ENCODE assay signal across 9 mouse cellular contexts in the genomic region with DNA sequence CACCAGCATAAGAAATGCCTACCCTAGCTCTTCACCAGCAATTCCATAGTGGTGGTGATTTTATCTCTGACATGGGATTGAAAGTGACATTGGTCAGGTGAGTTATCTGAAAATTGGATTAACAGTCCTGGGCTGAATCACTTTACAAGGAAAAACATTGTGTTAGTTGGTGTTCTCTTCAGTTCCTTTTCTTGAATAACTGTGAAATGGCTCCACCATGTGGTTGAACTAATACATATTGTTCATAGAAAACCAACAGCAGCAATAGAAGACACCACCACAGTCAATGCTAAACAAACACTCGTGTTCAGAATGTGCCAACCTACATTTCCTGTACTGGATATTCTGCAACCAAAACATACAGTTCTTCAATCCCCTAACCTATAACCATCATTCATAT.
DNase-seq lines count a peak whose midpoint lies in the region; ATAC-seq lines count a peak whose summit lies in the region.
"Had no signal": no experiment of that assay in that cellular context is flagged by ENCODE, and none has a peak within 500 bp of the region (broad histone marks: within the 10 kb centered on the region; RNA-seq: fewer than 3 reads in every experiment).

No protein-coding gene starts in this region.

- no peaks in the 10 kb centered on the region for H3K9me3 ChIP-seq in hindbrain, embryonic 11.5 days (ENCODE audit: control insufficient read depth, low read length)
- H3K9me3 ChIP-seq in hindbrain, embryonic 12.5 days (replicated peaks), result no peaks in the 10 kb centered on the region

- peak; percentile 43 for DNase-seq in hindbrain, embryonic 11.5 days (ENCODE audit: low spot score)
- DNase-seq in right cerebral cortex, adult 18-20 months, result peak; percentile 14
- no peak for DNase-seq in right cerebral cortex, postnatal 25 days
- peak; percentile 6 for DNase-seq in embryo, embryonic 9.5 days (ENCODE audit: extremely low spot score)
- peak; percentile 42 for DNase-seq in splenic B cell, adult 2 months (ENCODE audit: low read depth, low spot score)
- DNase-seq in gastrocnemius, postnatal 36 days, result no peak
- no peak for DNase-seq in kidney, postnatal 10 days
- DNase-seq: thymus, adult 18-20 months had no signal

- no peak for ATAC-seq in hindbrain, embryonic 11.5 days (ENCODE audit: low FRiP score)
- no peak for ATAC-seq in hindbrain, embryonic 12.5 days (ENCODE audit: low FRiP score)

- H3K27ac ChIP-seq in hindbrain, embryonic 11.5 days (ENCODE audit: low read depth, low read length), result no peak overlapping the region
- no peak overlapping the region for H3K27ac ChIP-seq in hindbrain, embryonic 12.5 days

- no peaks in the 10 kb centered on the region for H3K27me3 ChIP-seq in hindbrain, embryonic 11.5 days (ENCODE audit: control insufficient read depth, insufficient read depth, low read length)
- H3K27me3 ChIP-seq in hindbrain, embryonic 12.5 days, result no peaks in the 10 kb centered on the region
- no peaks in the 10 kb centered on the region for H3K27me3 ChIP-seq in splenic B cell, adult 2 months (ENCODE audit: control insufficient read depth, insufficient read depth, low read length, poor library complexity, severe bottlenecking)

- no peaks in the 10 kb centered on the region for H3K4me1 ChIP-seq in hindbrain, embryonic 11.5 days (replicated peaks; ENCODE audit: control insufficient read depth, insufficient read depth, low read length)
- H3K4me1 ChIP-seq in hindbrain, embryonic 12.5 days, result no peaks in the 10 kb centered on the region

- H3K4me3 ChIP-seq in hindbrain, embryonic 11.5 days (ENCODE audit: low read depth, low read length), result no peak overlapping the region
- H3K4me3 ChIP-seq in hindbrain, embryonic 12.5 days, result no peak overlapping the region

- no peak overlapping the region for H3K9ac ChIP-seq in hindbrain, embryonic 11.5 days (ENCODE audit: low read depth, low read length)
- H3K9ac ChIP-seq in hindbrain, embryonic 12.5 days, result no peak overlapping the region

- intact Hi-C loops in gastrocnemius, postnatal 36 days (cut with DNase I), result loop anchor here (5.0 kb wide), 1 partner anchor 902 kb away; no protein-coding TSS in a partner anchor

- 53% methylated on average over 1 of the region's 1 CpGs for WGBS in hindbrain, embryonic 11.5 days
- 32% methylated on average over 1 of the region's 1 CpGs for WGBS in hindbrain, embryonic 12.5 days

- no peaks in the 10 kb centered on the region for H3K36me3 ChIP-seq in hindbrain, embryonic 11.5 days (ENCODE audit: control insufficient read depth, insufficient read depth, low read length)
- no peaks in the 10 kb centered on the region for H3K36me3 ChIP-seq in hindbrain, embryonic 12.5 days
- no peaks in the 10 kb centered on the region for H3K36me3 ChIP-seq in splenic B cell, adult 2 months (ENCODE audit: control insufficient read depth, insufficient read depth, low read length, poor library complexity, severe bottlenecking)

- no peak overlapping the region for H3K4me2 ChIP-seq in hindbrain, embryonic 11.5 days (replicated peaks; ENCODE audit: low read depth, low read length)
- no peak overlapping the region for H3K4me2 ChIP-seq in hindbrain, embryonic 12.5 days (replicated peaks)

Comparison
In these comparisons a context has a peak if more than half of its experiments do, and no peak if none do; other contexts are left out.
1. DNase-seq: peak in hindbrain, embryonic 11.5 days (single experiment), right cerebral cortex, adult 18-20 months (single experiment), embryo, embryonic 9.5 days (single experiment) and splenic B cell, adult 2 months (single experiment); none in right cerebral cortex, postnatal 25 days (single experiment), gastrocnemius, postnatal 36 days (0 of 2) and kidney, postnatal 10 days (single experiment).